Comparison of ENCODE assay signal across 8 mouse cellular contexts in the genomic region with DNA sequence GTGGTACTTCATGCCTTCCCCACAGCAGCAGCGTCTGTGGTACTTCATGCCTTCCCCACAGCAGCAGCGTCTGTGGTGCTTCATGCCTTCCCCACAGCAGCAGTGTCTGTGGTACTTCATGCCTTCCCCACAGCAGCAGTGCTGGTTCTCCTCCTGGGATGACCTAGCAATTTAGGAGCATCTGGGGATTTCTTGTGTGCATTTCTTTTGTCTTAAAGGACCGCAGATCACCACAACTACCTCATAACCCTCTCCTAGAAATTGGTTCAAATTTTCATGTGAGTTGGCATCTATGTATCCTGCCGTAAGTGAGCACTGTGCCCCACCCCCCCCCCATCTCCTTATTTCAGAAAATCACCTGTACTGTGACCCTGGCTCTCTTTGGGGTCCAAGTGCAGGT.
A peak's percentile ranks its signal among the peaks of the same experiment; 100 is the strongest.
DNase-seq lines count a peak whose midpoint lies in the region; ATAC-seq and TF ChIP-seq lines count a peak whose summit lies in the region.
"Not testable (repeated sequence)": the region's sequence is repeated elsewhere in the genome, so short reads cannot be mapped to it uniquely, and the experiment has no call there.

No protein-coding gene starts in this region.

- peak overlapping the region; percentile 83 for H3K27ac ChIP-seq in forebrain, embryonic 10.5 days
- H3K27ac ChIP-seq in forebrain, postnatal 0 days (ENCODE audit: low read depth, low read length), result peak overlapping the region; percentile 66; the same call in 1 of the 2 replicates
- peak overlapping the region; percentile 89 for H3K27ac ChIP-seq in hindbrain, embryonic 13.5 days
- peak overlapping the region; percentile 60 for H3K27ac ChIP-seq in kidney, embryonic 15.5 days
- peak overlapping the region; percentile 82 for H3K27ac ChIP-seq in midbrain, embryonic 10.5 days (replicated peaks)
- 0 out of 2 replicates have a peak overlapping the region, but pooled peaks have one; percentile 27 for H3K27ac ChIP-seq in midbrain, postnatal 0 days (ENCODE audit: low read depth, low read length)
- H3K27ac ChIP-seq in stomach, embryonic 14.5 days (ENCODE audit: low read length), result 0 out of 2 replicates have a peak overlapping the region, but pooled peaks have one; percentile 1

- peak overlapping the region; percentile 35 for H3K9ac ChIP-seq in forebrain, postnatal 0 days
- H3K9ac ChIP-seq in hindbrain, embryonic 13.5 days, result peak overlapping the region; percentile 43; the same call in 1 of the 2 replicates
- not testable (repeated sequence) for H3K9ac ChIP-seq in kidney, embryonic 15.5 days; midbrain, postnatal 0 days (replicated peaks; ENCODE audit: low read length, poor library complexity, severe bottlenecking); stomach, embryonic 14.5 days (replicated peaks; ENCODE audit: low read depth, low read length)

- not testable (repeated sequence) for H3K4me3 ChIP-seq in forebrain, embryonic 10.5 days; forebrain, postnatal 0 days (ENCODE audit: low read depth, low read length); hindbrain, embryonic 13.5 days; kidney, embryonic 15.5 days (replicated peaks); midbrain, embryonic 10.5 days; midbrain, postnatal 0 days (ENCODE audit: low read depth, low read length); stomach, embryonic 14.5 days (ENCODE audit: low read depth, low read length)

- not testable (repeated sequence) for H3K4me2 ChIP-seq in forebrain, postnatal 0 days (ENCODE audit: low read depth); hindbrain, embryonic 13.5 days; kidney, embryonic 15.5 days; midbrain, postnatal 0 days (ENCODE audit: low read depth, low read length, poor library complexity, severe bottlenecking); stomach, embryonic 14.5 days (replicated peaks; ENCODE audit: low read depth, low read length)

- WGBS in forebrain, embryonic 10.5 days, result 63% methylated on average over 4 of the region's 4 CpGs
- 37% methylated on average over 2 of the region's 4 CpGs for WGBS in forebrain, postnatal 0 days
- WGBS in hindbrain, embryonic 13.5 days, result 27% methylated on average over 4 of the region's 4 CpGs
- 47% methylated on average over 4 of the region's 4 CpGs for WGBS in kidney, embryonic 15.5 days
- 63% methylated on average over 4 of the region's 4 CpGs for WGBS in midbrain, embryonic 10.5 days
- WGBS in midbrain, postnatal 0 days, result 36% methylated on average over 3 of the region's 4 CpGs
- WGBS in stomach, embryonic 14.5 days, result 76% methylated on average over 2 of the region's 4 CpGs

- not testable (repeated sequence) for TF ChIP-seq CTCF in forebrain, postnatal 0 days (IDR thresholded peaks at IDR 0.05; ENCODE audit: low read depth); midbrain, postnatal 0 days (IDR thresholded peaks at IDR 0.05)

- H3K9me3 ChIP-seq in forebrain, embryonic 10.5 days; forebrain, postnatal 0 days (ENCODE audit: low read length); hindbrain, embryonic 13.5 days; kidney, embryonic 15.5 days (replicated peaks); midbrain, embryonic 10.5 days (replicated peaks); midbrain, postnatal 0 days (ENCODE audit: low read length); stomach, embryonic 14.5 days (ENCODE audit: control insufficient read depth, low read depth, low read length): not testable (repeated sequence)

- not testable (repeated sequence) for ATAC-seq in forebrain, postnatal 0 days; hindbrain, embryonic 13.5 days (ENCODE audit: low FRiP score); kidney, embryonic 15.5 days (replicated peaks; ENCODE audit: low FRiP score); midbrain, postnatal 0 days (ENCODE audit: low FRiP score); stomach, embryonic 14.5 days (ENCODE audit: insufficient number of reproducible peaks, insufficient read depth, low FRiP score, low read depth)

- H3K36me3 ChIP-seq in forebrain, embryonic 10.5 days (replicated peaks); forebrain, postnatal 0 days (ENCODE audit: insufficient read depth); hindbrain, embryonic 13.5 days; kidney, embryonic 15.5 days; midbrain, embryonic 10.5 days; midbrain, postnatal 0 days (ENCODE audit: insufficient read depth, low read length); stomach, embryonic 14.5 days (ENCODE audit: control insufficient read depth, insufficient read depth, low read length): not testable (repeated sequence)

- H3K27me3 ChIP-seq in forebrain, embryonic 10.5 days (ENCODE audit: poor library complexity, severe bottlenecking), result peaks cover 27% of the 10 kb centered on the region
- not testable (repeated sequence) for H3K27me3 ChIP-seq in forebrain, postnatal 0 days (ENCODE audit: insufficient read depth, low read length); hindbrain, embryonic 13.5 days; kidney, embryonic 15.5 days; midbrain, postnatal 0 days (ENCODE audit: insufficient read depth, low read length); stomach, embryonic 14.5 days (ENCODE audit: control insufficient read depth, insufficient read depth, low read length)
- H3K27me3 ChIP-seq in midbrain, embryonic 10.5 days (ENCODE audit: low read depth, poor library complexity, severe bottlenecking), result peaks cover 28% of the 10 kb centered on the region

- peak; percentile 38 for DNase-seq in embryo, embryonic 10.5 days (ENCODE audit: low spot score)
- not testable (repeated sequence) for DNase-seq in forebrain, embryonic 10.5 days (ENCODE audit: extremely low spot score, low spot score); forebrain, postnatal 0 days; midbrain, embryonic 10.5 days (ENCODE audit: low spot score); midbrain, postnatal 0 days (ENCODE audit: low spot score)

- H3K4me1 ChIP-seq in forebrain, embryonic 10.5 days, result peaks cover 26% of the 10 kb centered on the region
- not testable (repeated sequence) for H3K4me1 ChIP-seq in forebrain, postnatal 0 days (ENCODE audit: insufficient read depth); midbrain, postnatal 0 days (ENCODE audit: insufficient read depth, low read length); stomach, embryonic 14.5 days (ENCODE audit: control insufficient read depth, insufficient read depth, low read length)
- peaks cover 41% of the 10 kb centered on the region for H3K4me1 ChIP-seq in hindbrain, embryonic 13.5 days (replicated peaks)
- peaks cover 25% of the 10 kb centered on the region for H3K4me1 ChIP-seq in kidney, embryonic 15.5 days
- peaks cover 33% of the 10 kb centered on the region for H3K4me1 ChIP-seq in midbrain, embryonic 10.5 days

Comparison
In these comparisons a context has a peak if more than half of its experiments do, and no peak if none do; other contexts are left out.
1. H3K27ac ChIP-seq: peak in every context shown above with its lines; median percentile 89 in hindbrain, embryonic 13.5 days; 83 in forebrain, embryonic 10.5 days; 82 in midbrain, embryonic 10.5 days; 66 in forebrain, postnatal 0 days; 60 in kidney, embryonic 15.5 days; 27 in midbrain, postnatal 0 days; 1 in stomach, embryonic 14.5 days.